Mouse (Mus musculus) liver, embryonic 11.5 days (tissue): ENCODE data around the gene Gm28374. TPM values are rescaled to one million over a fixed set of nuclear protein-coding genes. Genes with fewer than 3 reads are reported as not detected.
A peak's percentile ranks its signal among the peaks of the same experiment; 100 is the strongest.

Experiments used
- ATAC-seq: fragments of 200-750 bp; cut with Nextera tagmentation; replicated peaks from 2 replicates; pipeline ENCODE4 v1.8.0; 2017; ENCODE audit warnings: moderate number of reproducible peaks, mild to moderate bottlenecking, moderate TSS enrichment, moderate library complexity; ENCODE audit not compliant: low FRiP score
- DNase-seq: peaks from one replicate; pipeline ENCODE4 v3.0.0-alpha.2; 2017; ENCODE audit warnings: low spot score
- H3K27ac ChIP-seq: fragments of 300-500 bp; sonication (generic); 2 replicates; pipeline ENCODE4 v1.5.1; 2014; ENCODE audit warnings: mild to moderate bottlenecking, low read depth, low read length, control low read depth
- H3K27me3 ChIP-seq: fragments of 300-500 bp; sonication (generic); replicated peaks from 2 replicates; pipeline ENCODE4 v1.6.1; 2014; ENCODE audit warnings: low read length, mixed read lengths; ENCODE audit not compliant: control insufficient read depth, insufficient read depth
- H3K36me3 ChIP-seq: fragments of 300-500 bp; sonication (generic); 2 replicates; pipeline ENCODE4 v1.6.1; 2014; ENCODE audit warnings: mild to moderate bottlenecking, low read length, moderate library complexity, mixed read lengths; ENCODE audit not compliant: control insufficient read depth, insufficient read depth
- H3K4me1 ChIP-seq: fragments of 300-500 bp; sonication (generic); replicated peaks from 2 replicates; pipeline ENCODE4 v1.6.1; 2014; ENCODE audit warnings: low read length, mixed read lengths; ENCODE audit not compliant: control insufficient read depth, insufficient read depth
- H3K4me2 ChIP-seq: fragments of 300-500 bp; sonication (generic); 2 replicates; pipeline ENCODE4 v1.6.1; 2014; ENCODE audit warnings: mild to moderate bottlenecking, control low read depth, moderate library complexity
- H3K4me3 ChIP-seq: fragments of 300-500 bp; sonication (generic); 2 replicates; pipeline ENCODE4 v1.5.1; 2014; ENCODE audit warnings: low read depth, low read length, control low read depth
- H3K9ac ChIP-seq: fragments of 300-500 bp; sonication (generic); 2 replicates; pipeline ENCODE4 v1.6.1; 2014; ENCODE audit warnings: low read depth, low read length, control low read depth
- H3K9me3 ChIP-seq: fragments of 300-500 bp; sonication (generic); 2 replicates; pipeline ENCODE4 v1.6.1; 2016; ENCODE audit warnings: low read length, inconsistent platforms, mixed read lengths; ENCODE audit not compliant: control insufficient read depth
- WGBS: fragments of 180-500 bp; shearing (Covaris S2); extraction: QIAGEN DNeasy Blood & Tissue Kit; methylation state at CpG from one replicate; pipeline ENCODE4 v1.1.7; 2014; 5-methylcytosine and 5-hydroxymethylcytosine counted together
- microRNA-seq: library from miRNA; unstranded; fragments of <30 nt; microRNA quantifications from one replicate; pipeline ENCODE4, GENCODE M21; 2017; ENCODE audit warnings: borderline number of aligned reads
- polyA plus RNA-seq: library from polyadenylated mRNA; unstranded; fragments of >200 nt; fragmentation: Nextera tagmentation; extraction: Ambion mirVana; gene quantifications from 2 replicates; pipeline ENCODE4 v1.2.1, GENCODE M21; 2014

Gene Gm28374
- polyA plus RNA-seq, 1 experiment from 2014 or later: 2.2 TPM

DNA sequence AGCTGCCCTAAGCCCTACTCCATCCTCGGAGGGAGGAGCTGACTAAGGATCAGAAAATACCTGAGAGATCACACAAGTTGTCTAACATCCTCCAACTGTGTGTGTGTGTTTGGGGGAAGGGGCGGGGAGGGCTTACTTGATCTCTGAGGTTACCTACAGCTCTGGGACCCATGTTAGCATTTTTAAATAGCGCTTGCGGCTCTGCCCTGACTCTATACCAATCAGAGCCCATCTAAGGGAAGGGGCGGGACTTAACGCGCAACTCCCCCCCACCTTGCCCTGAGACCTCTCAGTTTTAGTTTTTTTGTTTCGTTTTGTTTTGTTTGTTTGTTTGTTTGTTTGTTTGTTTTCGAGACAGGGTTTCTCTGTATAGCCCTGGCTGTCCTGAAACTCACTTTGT lies 52.6 kb downstream of the Gm28374 start:
- WGBS: 72% methylated on average over 9 of the region's 9 CpGs
- no peak overlapping the region for H3K4me2 ChIP-seq
- ATAC-seq: no peak
- no peaks in the 10 kb centered on the region for H3K9me3 ChIP-seq
- H3K27ac ChIP-seq: no peak overlapping the region
- no peaks in the 10 kb centered on the region for H3K36me3 ChIP-seq
- H3K4me3 ChIP-seq: no peak overlapping the region
- no peak overlapping the region for H3K9ac ChIP-seq
- DNase-seq: no peak
- H3K27me3 ChIP-seq: no peaks in the 10 kb centered on the region; the same call in 1 of the 2 replicates
- H3K4me1 ChIP-seq: no peaks in the 10 kb centered on the region

DNA sequence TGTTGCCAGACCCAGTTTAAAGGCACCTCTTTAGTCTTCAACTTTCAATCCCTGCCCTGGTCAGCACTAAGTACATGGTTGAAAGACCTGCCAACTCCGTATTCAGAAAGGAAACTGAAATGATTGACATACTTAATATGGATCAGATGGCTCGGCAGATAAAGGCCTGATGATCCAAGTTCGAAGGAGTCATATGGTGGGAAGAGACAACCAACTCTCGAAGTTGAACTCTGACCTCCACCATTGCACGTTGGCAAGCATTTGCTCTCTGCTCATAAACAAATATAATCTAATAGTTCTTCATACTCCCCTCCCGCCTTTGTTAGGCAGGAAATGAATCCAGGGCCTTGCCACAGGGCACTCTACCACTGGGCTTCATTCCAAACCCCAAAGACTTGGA lies 53.1 kb downstream of the Gm28374 start:
- Histone ChIP-seq H3K4me1 (no peaks in the 10 kb centered on the region), H3K36me3 (no peaks in the 10 kb centered on the region), H3K4me2 (no peak overlapping the region), H3K9ac (no peak overlapping the region), H3K27ac (no peak overlapping the region), H3K27me3 (no peaks in the 10 kb centered on the region; the same call in 1 of the 2 replicates), H3K4me3 (no peak overlapping the region), H3K9me3 (no peaks in the 10 kb centered on the region)
- no peak for ATAC-seq
- WGBS: 81% methylated on average over 6 of the region's 6 CpGs
- DNase-seq: no peak

Small RNAs within 50 kb of the gene (microRNA-seq; reads per million reads assigned to microRNA genes)
- gene Mir6988: 4.2 reads per million, percentile 9 among the genes with 10 or more reads in this experiment

Other genes starting within 250 kb of the Gm28374 start
- gene Frmd8, start 207.0 kb downstream of the Gm28374 start, polyA plus RNA-seq: 26.8 and 27.9 TPM in 2 replicates
- gene Slc25a45, start 204.4 kb downstream of the Gm28374 start, polyA plus RNA-seq: 7.5 and 8.2 TPM in 2 replicates
- gene Tigd3, start 188.1 kb downstream of the Gm28374 start, polyA plus RNA-seq: 3.9 and 4.2 TPM in 2 replicates
- 119 and 127 TPM in 2 replicates for gene Dpf2, start 169.2 kb downstream of the Gm28374 start, polyA plus RNA-seq
- 5.1 TPM in 2 replicates for gene Cdc42ep2, start 157.4 kb downstream of the Gm28374 start, polyA plus RNA-seq
- gene Pola2, start 118.1 kb downstream of the Gm28374 start, polyA plus RNA-seq: 129 and 131 TPM in 2 replicates
- not detected in 2 replicates for gene Slc22a20, start 96.1 kb downstream of the Gm28374 start, polyA plus RNA-seq
- gene Capn1, start 66.4 kb downstream of the Gm28374 start, polyA plus RNA-seq: 25.2 and 25.8 TPM in 2 replicates
- 30.7 and 33.7 TPM in 2 replicates for gene Syvn1, start 35.7 kb downstream of the Gm28374 start, polyA plus RNA-seq
- 84.5 and 93.9 TPM in 2 replicates for gene Mrpl49, start 24.5 kb downstream of the Gm28374 start, polyA plus RNA-seq
- gene Fau, start 24.4 kb downstream of the Gm28374 start, polyA plus RNA-seq: 1,022 and 1,135 TPM in 2 replicates
- 38.7 and 42.3 TPM in 2 replicates for gene Znhit2, start 21.1 kb downstream of the Gm28374 start, polyA plus RNA-seq
- gene Tm7sf2, start 13.9 kb downstream of the Gm28374 start, polyA plus RNA-seq: 28.6 and 30.8 TPM in 2 replicates
- 54.8 and 57.1 TPM in 2 replicates for gene Vps51, start 5.0 kb downstream of the Gm28374 start, polyA plus RNA-seq
- not detected in 2 replicates for gene Tmem262, start 2.2 kb downstream of the Gm28374 start, polyA plus RNA-seq
- gene Zfpl1, start 2.7 kb upstream of the Gm28374 start, polyA plus RNA-seq: 50.4 and 52.3 TPM in 2 replicates
- 50.8 and 55.3 TPM in 2 replicates for gene Cdca5, start 2.7 kb upstream of the Gm28374 start, polyA plus RNA-seq
- gene AC131692.1, start 12.2 kb upstream of the Gm28374 start, polyA plus RNA-seq: 0.43 and 0.51 TPM in 2 replicates
- 2.0 and 2.4 TPM in 2 replicates for gene Naaladl1, start 23.5 kb upstream of the Gm28374 start, polyA plus RNA-seq
- gene Sac3d1, start 36.4 kb upstream of the Gm28374 start, polyA plus RNA-seq: 56.1 and 60.8 TPM in 2 replicates
- 34.6 and 35.1 TPM in 2 replicates for gene Snx15, start 46.0 kb upstream of the Gm28374 start, polyA plus RNA-seq
- gene Batf2, start 58.7 kb upstream of the Gm28374 start, polyA plus RNA-seq: 0.15 TPM in 1 of 2 replicates, not detected in the other
- gene Arl2, start 59.3 kb upstream of the Gm28374 start, polyA plus RNA-seq: 70.6 and 73.4 TPM in 2 replicates
- not detected in 2 replicates for gene Majin, start 102.1 kb upstream of the Gm28374 start, polyA plus RNA-seq
- gene Gpha2, start 144.1 kb upstream of the Gm28374 start, polyA plus RNA-seq: 0.70 TPM in 1 of 2 replicates, not detected in the other
- gene Ppp2r5b, start 153.6 kb upstream of the Gm28374 start, polyA plus RNA-seq: 10.5 and 12.0 TPM in 2 replicates
- gene Atg2a, start 159.4 kb upstream of the Gm28374 start, polyA plus RNA-seq: 10.4 and 13.5 TPM in 2 replicates
- gene Ehd1, start 194.5 kb upstream of the Gm28374 start, polyA plus RNA-seq: 96.5 and 105 TPM in 2 replicates
- gene Cdc42bpg, start 224.2 kb upstream of the Gm28374 start, polyA plus RNA-seq: 0.26 and 1.2 TPM in 2 replicates